Mouse (Mus musculus) myocyte (in vitro differentiated cells): Measurements from ENCODE around the gene Vmn1r25.
"Not testable (repeated sequence)": the region's sequence is repeated elsewhere in the genome, so short reads cannot be mapped to it uniquely, and the experiment has no call there.

Experiments used
- MYOD1 ChIP-seq, 3 experiments: IDR thresholded peaks; one replicate each; pipeline ENCODE4 v1.6.1; 2011; ENCODE audit warnings: control low read depth in 2 of 3, low read depth in 2 of 3, mild to moderate bottlenecking in 2 of 3, moderate library complexity in 1 of 3; ENCODE audit not compliant: insufficient read length in 2 of 3, control insufficient read depth in 1 of 3
- MYOG ChIP-seq, 3 experiments: IDR thresholded peaks; one replicate each; pipeline ENCODE4 v1.6.1; 2011; ENCODE audit warnings: control low read depth in 2 of 3, low read depth in 2 of 3, mild to moderate bottlenecking in 2 of 3; ENCODE audit not compliant: insufficient read length in 2 of 3, control insufficient read depth in 1 of 3, insufficient read depth in 1 of 3
- TCF12 ChIP-seq: IDR thresholded peaks from one replicate; pipeline ENCODE4 v1.6.1; 2011; ENCODE audit warnings: mild to moderate bottlenecking, control low read depth; ENCODE audit not compliant: poor library complexity, insufficient read depth, severe bottlenecking
- USF1 ChIP-seq: IDR thresholded peaks from one replicate; pipeline ENCODE4 v1.6.1; 2011; ENCODE audit warnings: low read depth, mild to moderate bottlenecking, control low read depth, moderate library complexity

GRCm38 (mm10) chr6:58017478-58017877 lies 36.9 kb upstream of the Vmn1r25 start:
- not testable (repeated sequence) for TF ChIP-seq MYOD1 (IDR thresholded peaks at IDR 0.05; ENCODE audit: control insufficient read depth in 1 of 3, insufficient read length in 2 of 3, low read depth in 2 of 3); MYOG (IDR thresholded peaks at IDR 0.05; ENCODE audit: control insufficient read depth in 1 of 3, insufficient read depth in 1 of 3, insufficient read length in 2 of 3, low read depth in 2 of 3); USF1; TCF12
